Mouse (Mus musculus) CD4-positive, CD25-positive, alpha-beta regulatory T cell, adult 9 weeks (primary cell): Measurements from ENCODE around the gene Camta2. TPM values are rescaled to one million over a fixed set of nuclear protein-coding genes. Genes with fewer than 3 reads are reported as not detected.

Source experiments
- polyA plus RNA-seq: library from polyadenylated mRNA; unstranded; fragments of 100-300 nt; shearing (Covaris generic); gene quantifications from one replicate; pipeline ENCODE4 v1.2.1, GENCODE M21; 2017

The Camta2 gene
- polyA plus RNA-seq = 53.2 TPM

GRCm38 (mm10) chr11:70687601-70688199 is at the start of gene Camta2:
TSS of gene Camta2 (minus strand) at chr11:70688105.

GRCm38 (mm10) chr11:70699722-70700556 is 12.0 kb upstream of the Camta2 start, which contains the start of the genes Inca1 and Kif1c:
TSS of gene Inca1 (minus strand) at chr11:70700155.
TSS of gene Kif1c (plus strand) at chr11:70700548.

GRCm38 (mm10) chr11:70668771-70669505 is 19.0 kb downstream of the Camta2 start, which contains the start of gene Spag7:
TSS of gene Spag7 (minus strand) at chr11:70669416.

GRCm38 (mm10) chr11:70656964-70657363 is 30.9 kb downstream of the Camta2 start, which contains the start of gene Eno3:
TSS of gene Eno3 (plus strand) at chr11:70657202.

GRCm38 (mm10) chr11:70654198-70654922 is 33.5 kb downstream of the Camta2 start, which contains the start of gene Pfn1:
TSS of gene Pfn1 (minus strand) at chr11:70654644.

GRCm38 (mm10) chr11:70646691-70647650 is 40.9 kb downstream of the Camta2 start, which contains the start of the genes Rnf167 and Slc25a11:
TSS of gene Rnf167 (plus strand) at chr11:70647235.
TSS of gene Slc25a11 (minus strand) at chr11:70647479.

GRCm38 (mm10) chr11:70638714-70639278 is 49.1 kb downstream of the Camta2 start, which contains the start of gene Gp1ba:
TSS of gene Gp1ba (plus strand) at chr11:70639122.

Other genes starting within 250 kb of the Camta2 start
- gene Med11, start 236.2 kb downstream of the Camta2 start, polyA plus RNA-seq = 92.8 TPM
- not detected for gene Zmynd15, start 228.7 kb downstream of the Camta2 start, polyA plus RNA-seq
- gene Cxcl16, start 228.1 kb downstream of the Camta2 start, polyA plus RNA-seq = 1.0 TPM
- gene Tm4sf5, start 182.9 kb downstream of the Camta2 start, polyA plus RNA-seq = 3.0 TPM
- not detected for gene Vmo1, start 173.5 kb downstream of the Camta2 start, polyA plus RNA-seq
- gene Gltpd2, start 168.9 kb downstream of the Camta2 start, polyA plus RNA-seq = not detected
- gene Psmb6, start 162.7 kb downstream of the Camta2 start, polyA plus RNA-seq = 416 TPM
- not detected for gene Gm40193, start 155.2 kb downstream of the Camta2 start, polyA plus RNA-seq
- 2.6 TPM for gene Pld2, start 148.0 kb downstream of the Camta2 start, polyA plus RNA-seq
- gene Mink1, start 125.2 kb downstream of the Camta2 start, polyA plus RNA-seq = 8.6 TPM
- gene 4930544D05Rik, start 72.3 kb downstream of the Camta2 start, polyA plus RNA-seq = 0.50 TPM
- gene Chrne, start 68.9 kb downstream of the Camta2 start, polyA plus RNA-seq = 2.3 TPM
- gene Gp1ba, start 49.0 kb downstream of the Camta2 start, polyA plus RNA-seq = 0.10 TPM
- gene Rnf167, start 40.9 kb downstream of the Camta2 start, polyA plus RNA-seq = 454 TPM
- 131 TPM for gene Slc25a11, start 40.6 kb downstream of the Camta2 start, polyA plus RNA-seq
- gene Pfn1, start 33.5 kb downstream of the Camta2 start, polyA plus RNA-seq = 2,554 TPM
- gene Eno3, start 30.9 kb downstream of the Camta2 start, polyA plus RNA-seq = 22.9 TPM
- gene Spag7, start 18.7 kb downstream of the Camta2 start, polyA plus RNA-seq = 91.0 TPM
- 0.86 TPM for gene Inca1, start 12.1 kb upstream of the Camta2 start, polyA plus RNA-seq
- gene Kif1c, start 12.4 kb upstream of the Camta2 start, polyA plus RNA-seq = 0.47 TPM
- gene Zfp3, start 76.1 kb upstream of the Camta2 start, polyA plus RNA-seq = 5.8 TPM
- 0.46 TPM for gene Scimp, start 124.5 kb upstream of the Camta2 start, polyA plus RNA-seq
- 9.8 TPM for gene Rabep1, start 156.7 kb upstream of the Camta2 start, polyA plus RNA-seq